ENCODE assay signal across 8 mouse cellular contexts in the genomic region with DNA sequence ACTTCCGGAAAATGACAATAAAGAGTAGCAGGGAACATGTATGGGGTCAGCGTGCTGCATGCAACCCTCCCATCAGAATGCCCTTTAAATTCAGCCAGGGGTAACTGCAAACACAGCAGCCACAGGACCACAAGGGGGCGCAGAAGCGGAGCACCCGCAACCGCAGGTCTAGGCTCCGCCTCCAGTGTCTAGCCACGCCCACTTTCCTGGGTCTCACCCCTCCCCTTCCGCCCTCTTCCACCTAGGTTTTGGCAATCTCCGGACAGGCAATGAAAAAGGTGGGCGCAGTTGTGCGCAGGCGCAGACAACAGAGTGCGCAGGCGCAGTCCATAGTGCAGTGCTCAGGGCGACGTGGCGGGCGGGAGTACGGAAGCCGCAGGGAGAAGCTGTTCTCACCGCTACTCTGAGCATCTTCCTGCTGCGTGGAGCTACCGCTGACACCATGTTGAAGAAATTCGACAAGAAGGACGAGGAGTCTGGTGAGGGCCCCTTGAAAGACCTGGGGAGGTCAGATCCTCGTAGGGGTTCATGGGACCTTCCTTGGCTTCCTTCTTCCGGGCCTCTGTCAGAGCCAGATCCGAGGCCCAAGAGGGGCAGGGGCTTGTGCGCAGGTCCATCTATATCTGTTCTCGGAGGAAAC. TPM values are rescaled to one million over a fixed set of nuclear protein-coding genes. Genes with fewer than 3 reads are reported as not detected.
DNase-seq lines count a peak whose midpoint lies in the region; ATAC-seq and TF ChIP-seq lines count a peak whose summit lies in the region.

A gene (plus strand): TSS at position 221 of the 640 bp plus-strand sequence.

- H3K27me3 ChIP-seq in hindbrain, postnatal 0 days (ENCODE audit: insufficient read depth, low read length): no peaks in the 10 kb centered on the region

- intact Hi-C loops in gastrocnemius, adult 2 months (cut with DNase I): loop anchor here (2.0 to 5.0 kb wide), 2 partner anchors 35 to 49 kb away; a partner anchor contains a TSS
- intact Hi-C loops in left cerebral cortex, adult 2 months (cut with DNase I): loop anchor here (2.0 to 5.0 kb wide), 2 partner anchors 37 to 110 kb away; a partner anchor contains a TSS

- peak within 1 kb of the TSS; percentile 85 for H3K4me3 ChIP-seq in gastrocnemius, adult 2 months
- H3K4me3 ChIP-seq in hindbrain, postnatal 0 days (ENCODE audit: low read length): peak within 1 kb of the TSS; percentile 58
- H3K4me3 ChIP-seq in left cerebral cortex, adult 2 months: peak within 1 kb of the TSS; percentile 79

- peak; percentile 91 for ATAC-seq in common myeloid progenitor, adult 5-6 weeks (replicated peaks; ENCODE audit: low read depth, poor library complexity, severe bottlenecking)
- peak; percentile 96 for ATAC-seq in hindbrain, postnatal 0 days
- ATAC-seq in megakaryocyte, adult 5-6 weeks (ENCODE audit: poor library complexity, severe bottlenecking): peak; percentile 99

- peaks cover 6% of the 10 kb centered on the region for H3K4me1 ChIP-seq in hindbrain, postnatal 0 days (ENCODE audit: insufficient read depth, low read length)

- H3K27ac ChIP-seq in gastrocnemius, adult 2 months: peak within 1 kb of the TSS; percentile 91
- H3K27ac ChIP-seq in hindbrain, postnatal 0 days: peak within 1 kb of the TSS; percentile 86
- H3K27ac ChIP-seq in left cerebral cortex, adult 2 months: peak within 1 kb of the TSS; percentile 85

- peak within 1 kb of the TSS; percentile 78 for H3K4me2 ChIP-seq in hindbrain, postnatal 0 days (ENCODE audit: low read depth, low read length)

- H3K36me3 ChIP-seq in hindbrain, postnatal 0 days (ENCODE audit: insufficient read depth, low read length): peaks cover 28% of the 10 kb centered on the region

- under 1% methylated on average over 31 of the region's 31 CpGs for WGBS in hindbrain, postnatal 0 days

- TF ChIP-seq CTCF in gastrocnemius, adult 2 months (IDR thresholded peaks at IDR 0.05): peak; percentile 99
- TF ChIP-seq CTCF in hindbrain, postnatal 0 days (IDR thresholded peaks at IDR 0.05; ENCODE audit: low read depth): peak; percentile 95
- TF ChIP-seq CTCF in left cerebral cortex, adult 2 months (IDR thresholded peaks at IDR 0.05): peak; percentile 98

- peak; percentile 99 for DNase-seq in ZHBTc4 (ENCODE audit: low read depth, low spot score)
- peak; percentile 100 for DNase-seq in gastrocnemius, adult 2 months
- peak; percentile 100 for DNase-seq in hindbrain, postnatal 0 days (ENCODE audit: low spot score)
- peak; percentile 100 for DNase-seq in left cerebral cortex, adult 2 months (ENCODE audit: extremely low spot score in 1 of 2, low spot score in 2 of 2)
- peak; percentile 100 for DNase-seq in right cerebral cortex, adult 2 months (ENCODE audit: low spot score in 2 of 2)
- DNase-seq in urinary bladder, postnatal 14 days (ENCODE audit: low spot score): peak; percentile 100

- no peaks in the 10 kb centered on the region for H3K9me3 ChIP-seq in hindbrain, postnatal 0 days (ENCODE audit: low read length)

- peak within 1 kb of the TSS; percentile 69 for H3K9ac ChIP-seq in hindbrain, postnatal 0 days (replicated peaks; ENCODE audit: low read length)

RNA-seq across cellular contexts. Expression of the gene that starts here (rescaled TPM):
- 54.9 and 59.2 TPM in 2 replicates for total RNA-seq in common myeloid progenitor, adult 5-6 weeks (2017)
- 10 to 100 TPM; 29.2 to 34.4 TPM for total RNA-seq in gastrocnemius, adult 2 months (2021)
- 242 and 247 TPM in 2 replicates for total RNA-seq in hindbrain, postnatal 0 days (2014; rRNA removed)
- 200 and 216 TPM in 2 replicates for polyA plus RNA-seq in hindbrain, postnatal 0 days (2015; fragmentation: Nextera tagmentation; extraction: Ambion mirVana)
- total RNA-seq in left cerebral cortex, adult 2 months (2021): 100 to 1,000 TPM; 232 TPM
- 25.8 and 29.6 TPM in 2 replicates for total RNA-seq in megakaryocyte, adult 5-6 weeks (2015)
- 47.1 and 50.8 TPM in 2 replicates for total RNA-seq in megakaryocyte, adult 5-6 weeks (2017)

Comparison
In these comparisons a context has a peak if more than half of its experiments do, and no peak if none do; other contexts are left out.
1. Peak in every context shown above with its lines: DNase-seq, ATAC-seq, H3K4me3 ChIP-seq and H3K27ac ChIP-seq.